Mouse (Mus musculus) midbrain, embryonic 11.5 days (tissue): ENCODE data around the gene Slc1a5. TPM values are rescaled to one million over a fixed set of nuclear protein-coding genes. Genes with fewer than 3 reads are reported as not detected.

Experiments
- ATAC-seq: fragments of 200-750 bp; cut with Nextera tagmentation; 2 replicates; pipeline ENCODE4 v1.8.0; 2017; ENCODE audit warnings: moderate TSS enrichment, moderate library complexity; ENCODE audit not compliant: low FRiP score
- DNase-seq: peaks from one replicate; pipeline ENCODE4 v3.0.0; 2015; ENCODE audit warnings: low spot score; ENCODE audit errors: missing footprints
- H3K27ac ChIP-seq: fragments of 300-500 bp; sonication (generic); 2 replicates; pipeline ENCODE4 v1.5.1; 2014; ENCODE audit warnings: low read depth, low read length
- H3K27me3 ChIP-seq: fragments of 300-500 bp; sonication (generic); 2 replicates; pipeline ENCODE4 v1.6.1; 2014; ENCODE audit warnings: mild to moderate bottlenecking, low read length, moderate library complexity, mixed read lengths; ENCODE audit not compliant: control insufficient read depth, insufficient read depth
- H3K36me3 ChIP-seq: fragments of 300-500 bp; sonication (generic); 2 replicates; pipeline ENCODE4 v1.6.1; 2014; ENCODE audit warnings: mild to moderate bottlenecking, low read length, moderate library complexity, mixed read lengths; ENCODE audit not compliant: control insufficient read depth, insufficient read depth
- H3K4me1 ChIP-seq: fragments of 300-500 bp; sonication (generic); 2 replicates; pipeline ENCODE4 v1.6.1; 2014; ENCODE audit warnings: low read length; ENCODE audit not compliant: control insufficient read depth, insufficient read depth
- H3K4me2 ChIP-seq: fragments of 300-500 bp; sonication (generic); 2 replicates; pipeline ENCODE4 v1.6.1; 2014; ENCODE audit warnings: mild to moderate bottlenecking, moderate library complexity
- H3K4me3 ChIP-seq: fragments of 300-500 bp; sonication (generic); 2 replicates; pipeline ENCODE4 v1.5.1; 2014; ENCODE audit warnings: low read depth, low read length
- H3K9ac ChIP-seq: fragments of 300-500 bp; sonication (generic); 2 replicates; pipeline ENCODE4 v1.6.1; 2014; ENCODE audit warnings: low read length
- H3K9me3 ChIP-seq: fragments of 300-500 bp; sonication (generic); 2 replicates; pipeline ENCODE4 v1.6.1; 2016; ENCODE audit warnings: low read length; ENCODE audit not compliant: control insufficient read depth
- WGBS: fragments of 180-500 bp; shearing (Covaris S2); extraction: QIAGEN DNeasy Blood & Tissue Kit; methylation state at CpG from one replicate; pipeline ENCODE4 v1.1.7; 2014; 5-methylcytosine and 5-hydroxymethylcytosine counted together
- polyA plus RNA-seq: library from polyadenylated mRNA; unstranded; fragments of >200 nt; fragmentation: Nextera tagmentation; extraction: Ambion mirVana; gene quantifications from 2 replicates; pipeline ENCODE4 v1.2.1, GENCODE M21; 2014

Slc1a5 gene
- polyA plus RNA-seq, 1 experiment from 2014 or later, result 23.2 TPM

DNA sequence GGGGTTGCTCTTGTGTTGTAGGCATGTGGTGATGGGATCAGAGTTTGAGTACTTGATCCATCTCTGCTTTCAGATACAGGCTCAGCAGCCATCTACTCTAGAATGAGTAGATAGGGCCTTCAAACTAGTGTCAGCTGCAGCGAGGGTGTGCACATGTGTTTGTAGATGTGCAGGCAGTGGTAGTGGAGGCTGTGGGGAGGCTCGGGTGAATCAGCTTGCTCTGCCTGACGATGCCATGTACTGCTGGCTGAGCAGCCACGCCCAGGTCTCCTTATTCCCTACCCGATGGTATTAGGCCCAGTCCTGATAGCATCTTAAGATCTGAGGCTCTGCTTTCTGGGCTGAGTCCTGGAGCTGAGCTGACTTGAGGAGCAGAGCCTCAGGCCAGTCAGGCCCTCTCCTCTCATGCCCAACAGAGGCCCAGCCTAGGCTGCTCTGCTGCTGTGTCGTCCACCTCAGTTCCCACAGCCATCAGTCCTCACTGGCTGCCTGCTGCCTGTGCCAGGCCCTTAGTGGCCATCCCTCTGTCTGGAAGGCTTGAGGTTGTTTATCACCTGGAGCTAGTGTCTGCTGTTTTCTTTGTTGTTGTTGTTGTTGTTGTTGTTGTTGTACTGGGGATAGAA is 57.8 kb downstream of the Slc1a5 start:
- no peak overlapping the region for H3K4me2 ChIP-seq
- H3K9ac ChIP-seq, result no peak overlapping the region
- 81% methylated on average over 6 of the region's 6 CpGs for WGBS
- ATAC-seq, result no peak
- H3K27me3 ChIP-seq, result no peaks in the 10 kb centered on the region
- H3K4me3 ChIP-seq, result no peak overlapping the region
- H3K36me3 ChIP-seq, result peaks cover 25% of the 10 kb centered on the region; the same call in 1 of the 2 replicates
- no peak overlapping the region for H3K27ac ChIP-seq
- H3K4me1 ChIP-seq, result peaks cover 4% of the 10 kb centered on the region
- DNase-seq, result no peak
- no peaks in the 10 kb centered on the region for H3K9me3 ChIP-seq

DNA sequence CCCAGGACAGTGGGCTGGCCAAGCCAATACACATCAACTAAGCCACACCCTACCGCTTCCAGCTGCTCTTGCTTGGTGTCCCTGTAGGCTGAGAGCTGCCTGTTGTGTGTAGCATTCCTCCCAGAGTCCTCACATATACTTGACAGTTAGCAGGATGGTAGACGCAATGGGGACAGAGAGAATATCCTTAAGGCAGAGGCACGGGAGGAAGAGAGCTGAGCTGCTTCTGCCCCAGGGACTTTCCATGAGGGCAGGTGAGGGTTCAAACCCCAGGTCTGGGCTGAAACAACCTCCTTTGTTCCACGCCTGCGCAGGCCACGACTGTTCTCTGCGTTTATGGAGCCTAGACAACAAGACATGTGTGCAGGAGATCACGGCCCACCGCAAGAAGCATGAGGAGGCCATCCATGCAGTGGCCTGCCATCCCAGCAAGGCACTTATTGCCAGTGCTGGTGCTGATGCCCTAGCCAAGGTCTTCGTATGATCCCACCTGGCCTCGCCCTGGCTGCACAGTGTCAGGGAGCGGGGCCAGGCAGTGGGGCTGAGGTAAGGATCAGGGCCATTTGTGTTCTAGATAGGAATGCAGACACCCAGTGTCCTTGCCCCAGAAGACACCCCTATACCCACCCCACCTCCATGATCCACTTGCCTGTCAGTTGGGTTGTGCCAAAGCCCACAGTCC is 58.4 kb downstream of the Slc1a5 start:
- H3K27ac ChIP-seq, result no peak overlapping the region
- H3K36me3 ChIP-seq, result peaks cover 22% of the 10 kb centered on the region; the same call in 1 of the 2 replicates
- 95% methylated on average over 12 of the region's 12 CpGs for WGBS
- H3K9ac ChIP-seq, result no peak overlapping the region
- H3K4me3 ChIP-seq, result no peak overlapping the region
- H3K4me2 ChIP-seq, result no peak overlapping the region
- H3K27me3 ChIP-seq, result no peaks in the 10 kb centered on the region
- peaks cover 8% of the 10 kb centered on the region for H3K4me1 ChIP-seq
- DNase-seq, result no peak
- H3K9me3 ChIP-seq, result no peaks in the 10 kb centered on the region
- ATAC-seq, result no peak

DNA sequence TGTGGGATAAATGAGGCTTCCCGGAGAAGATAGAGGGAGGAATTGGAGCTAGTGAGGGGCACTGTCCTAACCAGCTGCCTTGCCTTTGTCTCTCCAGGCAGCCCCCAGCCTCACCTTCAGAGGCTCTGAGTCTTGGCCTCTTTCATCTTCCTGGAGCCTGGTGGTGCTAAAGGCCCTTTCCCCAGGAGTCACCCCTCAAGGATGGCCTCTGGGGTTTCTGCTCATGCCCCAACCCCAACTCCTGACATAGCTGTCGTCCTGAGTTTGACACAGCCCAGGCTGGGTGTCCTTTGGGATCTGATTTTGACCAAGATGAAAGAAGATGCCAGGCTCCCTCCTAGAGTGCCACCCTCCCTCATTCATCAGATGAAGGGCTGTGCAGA is 59.0 kb downstream of the Slc1a5 start:
- 93% methylated on average over 2 of the region's 2 CpGs for WGBS
- ATAC-seq (no peak), DNase-seq (no peak)
- Histone ChIP-seq H3K36me3 (peaks cover 19% of the 10 kb centered on the region; the same call in 1 of the 2 replicates), H3K9me3 (no peaks in the 10 kb centered on the region), H3K9ac (no peak overlapping the region), H3K4me2 (no peak overlapping the region), H3K27me3 (no peaks in the 10 kb centered on the region), H3K27ac (no peak overlapping the region), H3K4me1 (peaks cover 8% of the 10 kb centered on the region), H3K4me3 (no peak overlapping the region)

DNA sequence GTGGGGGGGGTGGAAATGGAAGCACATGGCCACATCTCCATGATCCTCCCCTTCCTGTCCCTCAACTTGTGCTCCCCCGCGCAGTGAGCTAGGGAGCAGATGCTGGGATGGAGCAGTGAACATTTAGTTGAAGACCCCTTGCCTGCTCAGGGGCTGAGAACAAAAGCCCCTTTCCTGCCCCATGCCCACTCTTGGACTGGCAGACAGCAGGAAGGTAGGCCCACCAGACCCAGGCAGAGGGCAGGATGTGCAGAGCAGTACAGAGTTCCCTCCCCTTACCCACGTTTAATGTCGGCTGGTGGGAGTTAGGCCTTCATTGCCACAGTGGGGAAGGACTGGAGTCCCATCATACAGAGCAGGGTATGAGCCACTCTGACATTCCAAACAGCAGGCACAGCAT is 59.9 kb downstream of the Slc1a5 start:
- Histone ChIP-seq H3K4me3 (no peak overlapping the region), H3K4me2 (no peak overlapping the region), H3K4me1 (peaks cover 8% of the 10 kb centered on the region), H3K27ac (no peak overlapping the region), H3K9me3 (no peaks in the 10 kb centered on the region), H3K9ac (no peak overlapping the region), H3K36me3 (peaks cover 19% of the 10 kb centered on the region; the same call in 1 of the 2 replicates), H3K27me3 (no peaks in the 10 kb centered on the region)
- ATAC-seq, result no peak
- WGBS, result 80% methylated on average over 4 of the region's 4 CpGs
- DNase-seq, result no peak

DNA sequence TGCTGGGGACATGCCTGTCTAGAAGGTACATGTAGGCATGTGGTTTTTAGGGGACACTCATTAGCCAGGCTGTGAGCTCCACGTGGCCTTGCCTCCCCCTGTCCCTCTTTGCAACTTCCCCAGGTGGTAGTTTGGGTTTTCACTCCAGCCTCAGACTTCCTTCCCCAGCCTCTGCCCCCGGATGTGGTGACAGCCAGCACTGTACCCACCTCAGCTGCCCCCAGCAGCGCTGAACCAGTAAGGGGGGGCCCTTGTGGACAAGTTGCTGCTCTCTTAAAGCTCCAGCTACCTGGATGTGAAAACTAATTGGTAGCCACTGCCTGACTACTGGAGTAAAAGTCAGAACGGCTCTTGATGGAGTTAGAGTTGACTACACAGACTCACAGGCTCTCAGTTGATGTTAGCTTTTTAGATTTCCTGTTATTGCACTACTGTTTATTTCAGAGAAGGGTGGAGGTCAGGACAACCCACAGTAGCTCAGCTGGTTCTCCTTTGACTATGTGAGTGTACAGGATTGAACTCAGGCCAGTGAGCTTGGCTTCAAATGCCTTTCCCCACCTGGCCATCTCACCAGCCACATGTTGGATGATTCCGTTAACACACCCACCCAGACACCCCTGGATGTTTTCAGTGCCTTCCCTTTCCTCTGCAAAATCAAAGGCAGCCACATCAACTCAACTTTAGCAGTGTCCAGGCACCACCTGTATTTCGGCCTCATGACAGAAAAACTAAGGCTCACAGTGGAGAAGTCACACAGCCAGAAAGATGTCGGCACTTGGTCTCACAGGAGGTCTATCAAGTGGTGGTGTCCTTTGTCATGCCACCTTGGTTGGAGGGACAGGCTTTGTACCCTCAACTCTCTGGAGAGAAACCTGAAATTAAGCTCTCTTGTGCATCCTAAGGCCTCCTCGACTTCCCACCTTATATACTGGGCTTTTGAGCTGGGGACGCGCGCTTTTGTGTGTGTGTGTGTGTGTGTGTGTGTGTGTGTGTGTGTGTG is 60.7 kb downstream of the Slc1a5 start:
- peaks cover 8% of the 10 kb centered on the region for H3K4me1 ChIP-seq
- H3K36me3 ChIP-seq, result peaks cover 19% of the 10 kb centered on the region; the same call in 1 of the 2 replicates
- H3K4me2 ChIP-seq, result peak overlapping the region; percentile 60
- ATAC-seq, result peak; percentile 12
- no peaks in the 10 kb centered on the region for H3K27me3 ChIP-seq
- WGBS, result 47% methylated on average over 11 of the region's 11 CpGs
- H3K9ac ChIP-seq, result peak overlapping the region; percentile 61
- no peak for DNase-seq
- H3K9me3 ChIP-seq, result no peaks in the 10 kb centered on the region
- peak overlapping the region; percentile 47 for H3K4me3 ChIP-seq
- H3K27ac ChIP-seq, result peak overlapping the region; percentile 11

DNA sequence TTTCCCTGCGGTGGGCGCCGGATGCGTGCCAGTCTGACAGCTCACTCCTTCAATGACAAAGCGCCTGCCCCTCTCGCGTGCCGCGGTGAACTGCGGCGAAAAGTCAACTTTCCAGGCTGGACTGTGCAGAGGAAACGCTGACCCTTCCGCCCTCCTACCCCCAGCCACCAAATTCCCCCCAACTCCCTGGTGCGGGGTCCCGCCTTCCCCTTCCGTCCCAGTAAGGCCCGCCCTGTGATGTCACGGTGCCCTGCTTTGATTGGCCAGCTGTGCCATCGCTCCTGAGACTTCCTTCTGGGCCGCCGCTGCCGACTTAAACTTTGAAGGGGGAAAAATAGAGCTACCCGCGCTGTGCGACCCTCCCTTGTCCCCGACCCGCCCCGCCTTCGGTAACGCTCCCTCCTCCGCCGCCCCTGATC is 61.5 kb downstream of the Slc1a5 start, which contains the start of gene Prkd2:
Gene Prkd2, plus strand, starts transcription at position 258 of the 419 bp plus-strand sequence.
- H3K4me2 ChIP-seq, result peak within 1 kb of the TSS; percentile 60
- no peaks in the 10 kb centered on the region for H3K9me3 ChIP-seq
- peaks cover 18% of the 10 kb centered on the region; the same call in 1 of the 2 replicates for H3K36me3 ChIP-seq
- no peaks in the 10 kb centered on the region for H3K27me3 ChIP-seq
- DNase-seq (peak; percentile 99), ATAC-seq (peak; percentile 93)
- H3K4me3 ChIP-seq, result peak within 1 kb of the TSS; percentile 47
- H3K27ac ChIP-seq, result peak within 1 kb of the TSS; percentile 22
- H3K9ac ChIP-seq, result peak within 1 kb of the TSS; percentile 61
- H3K4me1 ChIP-seq, result peaks cover 8% of the 10 kb centered on the region
- WGBS, result under 1% methylated on average over 32 of the region's 32 CpGs

DNA sequence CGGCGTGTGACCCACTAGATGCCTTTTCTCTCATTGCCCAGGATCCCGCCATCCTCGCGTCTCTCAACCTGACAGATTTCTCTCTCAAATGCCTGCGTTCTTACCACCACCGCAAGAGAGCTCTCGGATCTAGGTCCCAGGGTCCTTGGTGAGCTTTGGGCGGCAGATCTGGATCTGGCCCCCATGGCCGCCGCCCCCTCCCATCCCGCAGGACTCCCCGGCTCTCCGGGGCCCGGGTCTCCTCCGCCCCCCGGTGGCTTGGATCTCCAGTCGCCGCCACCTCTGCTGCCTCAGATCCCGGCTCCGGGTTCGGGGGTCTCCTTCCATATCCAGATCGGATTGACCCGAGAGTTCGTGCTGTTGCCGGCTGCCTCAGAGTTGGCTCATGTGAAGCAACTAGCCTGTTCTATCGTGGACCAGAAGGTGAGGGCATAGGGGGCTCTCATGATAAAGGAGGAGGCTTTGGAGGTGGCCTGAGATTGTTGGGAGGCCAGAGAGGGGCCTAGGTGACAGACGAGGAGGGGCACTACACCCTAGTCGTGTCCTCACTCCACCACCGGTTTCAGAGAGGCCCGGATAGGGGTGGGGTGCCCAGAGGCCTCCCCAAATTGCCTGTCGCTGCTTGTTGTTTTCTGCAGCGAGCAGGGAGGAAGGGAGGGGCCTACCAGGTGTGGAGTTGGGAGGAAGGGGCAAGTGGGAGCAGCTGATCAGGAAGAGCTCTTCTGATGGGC is 62.5 kb downstream of the Slc1a5 start:
- ATAC-seq, result peak; percentile 23; the same call in 1 of the 2 replicates
- Histone ChIP-seq H3K4me2 (peak overlapping the region; percentile 60), H3K27ac (no peak overlapping the region), H3K4me1 (peaks cover 8% of the 10 kb centered on the region), H3K36me3 (peaks cover 10% of the 10 kb centered on the region; the same call in 1 of the 2 replicates), H3K9me3 (no peaks in the 10 kb centered on the region), H3K27me3 (no peaks in the 10 kb centered on the region), H3K4me3 (peak overlapping the region; percentile 47), H3K9ac (peak overlapping the region; percentile 61)
- 2% methylated on average over 33 of the region's 33 CpGs for WGBS
- DNase-seq, result peak; percentile 90

DNA sequence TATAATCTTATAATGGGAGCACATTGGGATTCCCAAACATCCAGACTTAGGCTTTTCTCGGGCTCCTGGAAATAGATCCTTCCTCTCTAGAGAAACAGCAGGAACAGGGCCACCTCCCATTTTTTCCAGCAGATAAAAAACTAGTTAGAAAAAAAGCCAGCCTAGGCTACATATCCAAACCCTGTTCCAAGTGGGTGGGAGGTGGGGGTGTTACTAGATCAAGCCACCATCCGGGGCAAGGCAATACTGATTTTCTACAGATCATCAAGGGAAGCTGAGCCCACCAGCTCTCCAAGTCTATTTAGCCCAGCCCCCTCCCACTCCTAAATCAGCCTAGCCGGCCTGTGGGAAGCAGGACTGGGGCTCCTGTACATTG is 63.5 kb downstream of the Slc1a5 start:
- Histone ChIP-seq H3K4me2 (peak overlapping the region; percentile 10), H3K27me3 (no peaks in the 10 kb centered on the region), H3K9ac (0 out of 2 replicates have a peak overlapping the region, but pooled peaks have one; percentile 0), H3K9me3 (no peaks in the 10 kb centered on the region), H3K36me3 (peaks cover 9% of the 10 kb centered on the region; the same call in 1 of the 2 replicates), H3K4me3 (no peak overlapping the region), H3K4me1 (peaks cover 8% of the 10 kb centered on the region), H3K27ac (no peak overlapping the region)
- WGBS, result 74% methylated on average over 3 of the region's 3 CpGs
- ATAC-seq (no peak), DNase-seq (no peak)
